In the genomic region with DNA sequence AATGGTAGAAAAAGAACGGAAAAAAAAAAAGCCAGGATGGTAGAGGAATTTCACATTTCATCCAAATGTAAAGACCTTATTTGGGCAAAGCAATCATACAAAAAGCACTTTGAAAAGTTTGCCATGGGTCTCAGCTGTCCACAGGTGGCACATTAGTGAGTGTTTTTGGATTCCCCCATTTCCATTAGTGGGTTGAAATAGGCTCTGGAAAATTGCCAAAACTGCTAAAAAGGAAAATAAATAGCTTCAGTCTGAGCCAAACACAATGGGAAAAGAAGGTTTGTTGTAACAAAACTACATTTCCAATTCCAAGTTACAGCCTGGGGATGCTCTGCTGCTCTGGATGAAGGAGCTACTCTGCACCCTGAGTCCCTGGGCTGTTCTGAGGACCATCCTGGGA, we compare ENCODE assay signal across 23 mouse cellular contexts. TPM values are rescaled to one million over a fixed set of nuclear protein-coding genes. Genes with fewer than 3 reads are reported as not detected.
DNase-seq lines count a peak whose midpoint lies in the region; ATAC-seq and TF ChIP-seq lines count a peak whose summit lies in the region.
"Had no signal": no experiment of that assay in that cellular context is flagged by ENCODE, and none has a peak within 500 bp of the region (broad histone marks: within the 10 kb centered on the region; RNA-seq: fewer than 3 reads in every experiment).

No protein-coding gene starts in this region.

- no peak overlapping the region for H3K4me3 ChIP-seq in embryonic facial prominence, embryonic 13.5 days
- H3K4me3 ChIP-seq in embryonic facial prominence, embryonic 10.5 days, result no peak overlapping the region
- H3K4me3 ChIP-seq in hindbrain, postnatal 0 days (ENCODE audit: low read length), result no peak overlapping the region
- H3K4me3 ChIP-seq in hindbrain, embryonic 13.5 days, result no peak overlapping the region
- H3K4me3 ChIP-seq: embryonic facial prominence, embryonic 12.5 days; forebrain, embryonic 13.5 days; heart, embryonic 12.5 days; heart, embryonic 15.5 days; hindbrain, embryonic 10.5 days had no signal

- H3K27ac ChIP-seq in embryonic facial prominence, embryonic 13.5 days, result peak overlapping the region; percentile 55; the same call in 1 of the 2 replicates
- H3K27ac ChIP-seq in embryonic facial prominence, embryonic 10.5 days (replicated peaks), result no peak overlapping the region
- no peak overlapping the region for H3K27ac ChIP-seq in hindbrain, postnatal 0 days
- no peak overlapping the region for H3K27ac ChIP-seq in hindbrain, embryonic 13.5 days
- H3K27ac ChIP-seq: embryonic facial prominence, embryonic 12.5 days; forebrain, embryonic 13.5 days; heart, embryonic 15.5 days; hindbrain, embryonic 10.5 days; hindbrain, embryonic 14.5 days had no signal

- TF ChIP-seq POLR2A in brain, embryonic 14.5 days (IDR thresholded peaks at IDR 0.05; ENCODE audit: borderline replicate concordance, extremely low read depth, insufficient read depth, insufficient read length, poor library complexity, severe bottlenecking), result no peak

- TF ChIP-seq CTCF in hindbrain, postnatal 0 days (IDR thresholded peaks at IDR 0.05; ENCODE audit: low read depth), result no peak
- no peak for TF ChIP-seq CTCF in brain, embryonic 14.5 days (IDR thresholded peaks at IDR 0.05; ENCODE audit: borderline replicate concordance, extremely low read depth, insufficient read depth, insufficient read length)

- H3K4me1 ChIP-seq in embryonic facial prominence, embryonic 13.5 days, result peaks cover 9% of the 10 kb centered on the region
- H3K4me1 ChIP-seq in embryonic facial prominence, embryonic 10.5 days, result no peaks in the 10 kb centered on the region; the same call in none of the 2 replicates
- H3K4me1 ChIP-seq in hindbrain, postnatal 0 days (ENCODE audit: insufficient read depth, low read length), result no peaks in the 10 kb centered on the region
- no peaks in the 10 kb centered on the region; the same call in 1 of the 2 replicates for H3K4me1 ChIP-seq in hindbrain, embryonic 13.5 days (replicated peaks)
- H3K4me1 ChIP-seq: embryonic facial prominence, embryonic 12.5 days; hindbrain, embryonic 10.5 days had no signal

- H3K9ac ChIP-seq in embryonic facial prominence, embryonic 13.5 days, result no peak overlapping the region
- H3K9ac ChIP-seq in hindbrain, postnatal 0 days (replicated peaks; ENCODE audit: low read length), result no peak overlapping the region
- H3K9ac ChIP-seq in hindbrain, embryonic 13.5 days, result no peak overlapping the region
- H3K9ac ChIP-seq: embryonic facial prominence, embryonic 12.5 days; forebrain, embryonic 13.5 days; heart, embryonic 12.5 days; heart, embryonic 15.5 days; hindbrain, embryonic 14.5 days had no signal

- H3K4me2 ChIP-seq in embryonic facial prominence, embryonic 13.5 days, result no peak overlapping the region
- no peak overlapping the region for H3K4me2 ChIP-seq in hindbrain, postnatal 0 days (ENCODE audit: low read depth, low read length)
- no peak overlapping the region for H3K4me2 ChIP-seq in hindbrain, embryonic 13.5 days
- H3K4me2 ChIP-seq: embryonic facial prominence, embryonic 12.5 days; forebrain, embryonic 13.5 days; heart, embryonic 12.5 days; heart, embryonic 15.5 days; hindbrain, embryonic 14.5 days had no signal

- 70% methylated on average over 1 of the region's 1 CpGs for WGBS in embryonic facial prominence, embryonic 13.5 days
- 85% methylated on average over 1 of the region's 1 CpGs for WGBS in embryonic facial prominence, embryonic 10.5 days
- WGBS in hindbrain, postnatal 0 days, result 61% methylated on average over 1 of the region's 1 CpGs
- 79% methylated on average over 1 of the region's 1 CpGs for WGBS in hindbrain, embryonic 13.5 days

- no peaks in the 10 kb centered on the region for H3K9me3 ChIP-seq in embryonic facial prominence, embryonic 13.5 days
- H3K9me3 ChIP-seq in embryonic facial prominence, embryonic 10.5 days, result no peaks in the 10 kb centered on the region
- no peaks in the 10 kb centered on the region for H3K9me3 ChIP-seq in hindbrain, postnatal 0 days (ENCODE audit: low read length)
- no peaks in the 10 kb centered on the region for H3K9me3 ChIP-seq in hindbrain, embryonic 13.5 days
- H3K9me3 ChIP-seq: forebrain, embryonic 13.5 days; heart, embryonic 12.5 days; heart, embryonic 15.5 days; hindbrain, embryonic 10.5 days had no signal

- H3K36me3 ChIP-seq in embryonic facial prominence, embryonic 13.5 days, result no peaks in the 10 kb centered on the region
- H3K36me3 ChIP-seq in embryonic facial prominence, embryonic 10.5 days (replicated peaks), result no peaks in the 10 kb centered on the region
- no peaks in the 10 kb centered on the region for H3K36me3 ChIP-seq in hindbrain, postnatal 0 days (ENCODE audit: insufficient read depth, low read length)
- no peaks in the 10 kb centered on the region for H3K36me3 ChIP-seq in hindbrain, embryonic 13.5 days
- H3K36me3 ChIP-seq: embryonic facial prominence, embryonic 12.5 days; heart, embryonic 12.5 days; heart, embryonic 15.5 days; hindbrain, embryonic 10.5 days had no signal

- DNase-seq in embryonic facial prominence, embryonic 10.5 days (ENCODE audit: low spot score), result no peak
- DNase-seq in hindbrain, postnatal 0 days (ENCODE audit: low spot score), result peak; percentile 18
- DNase-seq in brain, embryonic 14.5 days (ENCODE audit: low read depth), result peak; percentile 70
- DNase-seq in right cerebral cortex, postnatal 4 days, result no peak
- DNase-seq: adrenal gland, adult 8-10 months; adrenal gland, postnatal 25 days; cerebellum, adult 18-20 months; cerebellum, adult 9-10 months; cerebellum, postnatal 14 days; gastrocnemius, postnatal 25 days; heart, adult 18-20 months; heart, postnatal 10 days; heart, postnatal 36 days had no signal

- no peaks in the 10 kb centered on the region for H3K27me3 ChIP-seq in embryonic facial prominence, embryonic 13.5 days
- no peaks in the 10 kb centered on the region for H3K27me3 ChIP-seq in embryonic facial prominence, embryonic 10.5 days (replicated peaks; ENCODE audit: low read depth, poor library complexity, severe bottlenecking)
- no peaks in the 10 kb centered on the region for H3K27me3 ChIP-seq in hindbrain, postnatal 0 days (ENCODE audit: insufficient read depth, low read length)
- no peaks in the 10 kb centered on the region for H3K27me3 ChIP-seq in hindbrain, embryonic 13.5 days
- H3K27me3 ChIP-seq: embryonic facial prominence, embryonic 12.5 days; forebrain, embryonic 13.5 days; heart, embryonic 12.5 days; heart, embryonic 15.5 days had no signal

- no peak for ATAC-seq in embryonic facial prominence, embryonic 13.5 days (ENCODE audit: insufficient number of reproducible peaks, insufficient read depth, low FRiP score, low TSS enrichment, low read depth)
- no peak for ATAC-seq in hindbrain, postnatal 0 days
- ATAC-seq in hindbrain, embryonic 13.5 days (ENCODE audit: low FRiP score), result no peak
- ATAC-seq: activated CD4-positive, CD25-positive, alpha-beta regulatory T cell, adult 4 months; forebrain, embryonic 13.5 days; intestine, postnatal 0 days had no signal

RNA-seq across cellular contexts. Expression of a gene that starts 9.8 kb away (rescaled TPM):
- 1.7 and 2.4 TPM in 2 replicates for polyA plus RNA-seq in embryonic facial prominence, embryonic 13.5 days (2015; fragmentation: Nextera tagmentation; extraction: Ambion mirVana)
- 1.3 and 1.9 TPM in 2 replicates for polyA plus RNA-seq in embryonic facial prominence, embryonic 10.5 days (2016; fragmentation: Nextera tagmentation; extraction: Ambion mirVana)
- total RNA-seq in hindbrain, postnatal 0 days (2014; rRNA removed), result 1.0 and 6.7 TPM in 2 replicates
- polyA plus RNA-seq in hindbrain, postnatal 0 days (2015; fragmentation: Nextera tagmentation; extraction: Ambion mirVana), result 2.0 TPM in 2 replicates
- 1.3 and 1.5 TPM in 2 replicates for polyA plus RNA-seq in hindbrain, embryonic 13.5 days (2015; fragmentation: Nextera tagmentation; extraction: Ambion mirVana)
- polyA plus RNA-seq in brain, embryonic 14.5 days (2012; rRNA removed), result 0.59 and 0.60 TPM in 2 replicates
- total RNA-seq: adrenal gland, postnatal 25 days had no signal
- polyA plus RNA-seq: activated CD4-positive, CD25-positive, alpha-beta regulatory T cell, adult 4 months had no signal

Comparison
In these comparisons a context has a peak if more than half of its experiments do, and no peak if none do; other contexts are left out.
1. DNase-seq: peak in hindbrain, postnatal 0 days (single experiment) and brain, embryonic 14.5 days (single experiment); none in embryonic facial prominence, embryonic 10.5 days (single experiment) and right cerebral cortex, postnatal 4 days (single experiment).